Mouse (Mus musculus) hindbrain, embryonic 10.5 days (tissue): ENCODE measurements at regions not wholly inside any gene's neighbourhood (a gene's known extent, or its start where the extent isn't known, plus 50 kb on each side); places are given as distances from the start of the nearest gene placed in this dataset.

ENCODE experiments used
- DNase-seq: peaks from one replicate; pipeline ENCODE4 v3.0.0-alpha.2; 2017; ENCODE audit warnings: low spot score
- H3K27ac ChIP-seq: fragments of 300-500 bp; sonication (generic); 2 replicates; pipeline ENCODE4 v1.5.1; 2016; ENCODE audit warnings: mild to moderate bottlenecking, moderate library complexity
- H3K27me3 ChIP-seq: fragments of 300-500 bp; sonication (generic); 2 replicates; pipeline ENCODE4 v1.6.1; 2016; ENCODE audit warnings: mild to moderate bottlenecking; ENCODE audit not compliant: poor library complexity, insufficient read depth, severe bottlenecking
- H3K36me3 ChIP-seq: fragments of 300-500 bp; sonication (generic); 2 replicates; pipeline ENCODE4 v1.6.1; 2016; ENCODE audit warnings: mild to moderate bottlenecking, moderate library complexity
- H3K4me1 ChIP-seq: fragments of 300-500 bp; sonication (generic); replicated peaks from 2 replicates; pipeline ENCODE4 v1.6.1; 2016; ENCODE audit warnings: mild to moderate bottlenecking
- H3K4me3 ChIP-seq: fragments of 300-500 bp; sonication (generic); 2 replicates; pipeline ENCODE4 v1.5.1; 2016; ENCODE audit warnings: mild to moderate bottlenecking, moderate library complexity
- H3K9me3 ChIP-seq: fragments of 300-500 bp; sonication (generic); 2 replicates; pipeline ENCODE4 v1.6.1; 2016; ENCODE audit warnings: mild to moderate bottlenecking, moderate library complexity
- WGBS: fragments of 180-500 bp; shearing (Covaris S2); methylation state at CpG from one replicate; pipeline ENCODE4 v1.1.7; 2016; 5-methylcytosine and 5-hydroxymethylcytosine counted together

- WGBS = 87% methylated on average over 5 of the region's 5 CpGs
- no peak overlapping the region for H3K27ac ChIP-seq
- no peak for DNase-seq
- H3K9me3 ChIP-seq = no peaks in the 10 kb centered on the region
- no peaks in the 10 kb centered on the region for H3K4me1 ChIP-seq
- no peak overlapping the region for H3K4me3 ChIP-seq
- H3K36me3 ChIP-seq = no peaks in the 10 kb centered on the region
- H3K27me3 ChIP-seq = no peaks in the 10 kb centered on the region
Measured at GRCm38 (mm10) chr12:5568941-5569340, 193.5 kb upstream of the Klhl29 start.

- no peak overlapping the region for H3K27ac ChIP-seq
- no peaks in the 10 kb centered on the region for H3K27me3 ChIP-seq
- 29% methylated on average over 2 of the region's 2 CpGs for WGBS
- no peak for DNase-seq
- no peaks in the 10 kb centered on the region for H3K9me3 ChIP-seq
- no peak overlapping the region for H3K4me3 ChIP-seq
- no peaks in the 10 kb centered on the region for H3K36me3 ChIP-seq
- no peaks in the 10 kb centered on the region for H3K4me1 ChIP-seq
Measured at GRCm38 (mm10) chr12:5566231-5566630, 190.7 kb upstream of the Klhl29 start.

- H3K9me3 ChIP-seq = no peaks in the 10 kb centered on the region
- H3K4me3 ChIP-seq = no peak overlapping the region
- 76% methylated on average over 4 of the region's 4 CpGs for WGBS
- H3K27ac ChIP-seq = no peak overlapping the region
- no peak for DNase-seq
- 0 out of 2 replicates have a peak, but pooled peaks cover 6% of the 10 kb centered on the region for H3K27me3 ChIP-seq
- H3K36me3 ChIP-seq = no peaks in the 10 kb centered on the region
- H3K4me1 ChIP-seq = peaks cover 10% of the 10 kb centered on the region
Measured at GRCm38 (mm10) chr12:5552607-5553006, 177.1 kb upstream of the Klhl29 start.

- no peaks in the 10 kb centered on the region for H3K9me3 ChIP-seq
- no peak overlapping the region for H3K27ac ChIP-seq
- peaks cover 10% of the 10 kb centered on the region for H3K4me1 ChIP-seq
- DNase-seq = no peak
- 65% methylated on average over 2 of the region's 2 CpGs for WGBS
- 0 out of 2 replicates have a peak, but pooled peaks cover 6% of the 10 kb centered on the region for H3K27me3 ChIP-seq
- H3K4me3 ChIP-seq = no peak overlapping the region
- H3K36me3 ChIP-seq = no peaks in the 10 kb centered on the region
Measured at GRCm38 (mm10) chr12:5551901-5552300, 176.4 kb upstream of the Klhl29 start.

- 0 out of 2 replicates have a peak overlapping the region, but pooled peaks have one; percentile 2 for H3K27ac ChIP-seq
- peaks cover 10% of the 10 kb centered on the region for H3K4me1 ChIP-seq
- 24% methylated on average over 7 of the region's 7 CpGs for WGBS
- H3K27me3 ChIP-seq = 0 out of 2 replicates have a peak, but pooled peaks cover 6% of the 10 kb centered on the region
- no peak overlapping the region for H3K4me3 ChIP-seq
- DNase-seq = peak; percentile 36
- no peaks in the 10 kb centered on the region for H3K36me3 ChIP-seq
- no peaks in the 10 kb centered on the region for H3K9me3 ChIP-seq
Measured at GRCm38 (mm10) chr12:5549796-5550195, 174.3 kb upstream of the Klhl29 start.

- H3K4me1 ChIP-seq = peaks cover 10% of the 10 kb centered on the region
- 0 out of 2 replicates have a peak, but pooled peaks cover 6% of the 10 kb centered on the region for H3K27me3 ChIP-seq
- no peak overlapping the region for H3K27ac ChIP-seq
- no peak for DNase-seq
- H3K9me3 ChIP-seq = no peaks in the 10 kb centered on the region
- 89% methylated on average over 5 of the region's 5 CpGs for WGBS
- no peak overlapping the region for H3K4me3 ChIP-seq
- no peaks in the 10 kb centered on the region for H3K36me3 ChIP-seq
Measured at GRCm38 (mm10) chr12:5547698-5548097, 172.2 kb upstream of the Klhl29 start.

- no peak for DNase-seq
- no peak overlapping the region for H3K27ac ChIP-seq
Measured at GRCm38 (mm10) chr12:5542701-5543100, 167.2 kb upstream of the Klhl29 start.

GRCm38 (mm10) chr12:5496299-5496698 lies 120.8 kb upstream of the Klhl29 start:
- H3K4me1 ChIP-seq = no peaks in the 10 kb centered on the region
- no peaks in the 10 kb centered on the region for H3K36me3 ChIP-seq
- H3K27me3 ChIP-seq = no peaks in the 10 kb centered on the region
- no peaks in the 10 kb centered on the region for H3K9me3 ChIP-seq
- no peak for DNase-seq
- no peak overlapping the region for H3K27ac ChIP-seq
- no peak overlapping the region for H3K4me3 ChIP-seq
- 78% methylated on average over 4 of the region's 4 CpGs for WGBS

More at GRCm38 (mm10) chr12:5542701-5543100, 167.2 kb upstream of the Klhl29 start:
- Histone ChIP-seq H3K4me1 (no peaks in the 10 kb centered on the region), H3K4me3 (no peak overlapping the region), H3K27me3 (no peaks in the 10 kb centered on the region), H3K36me3 (no peaks in the 10 kb centered on the region), H3K9me3 (no peaks in the 10 kb centered on the region)

- Histone ChIP-seq H3K4me3 (no peak overlapping the region), H3K9me3 (no peaks in the 10 kb centered on the region), H3K27ac (no peak overlapping the region), H3K4me1 (no peaks in the 10 kb centered on the region), H3K27me3 (no peaks in the 10 kb centered on the region), H3K36me3 (no peaks in the 10 kb centered on the region)
- DNase-seq = no peak
- 62% methylated on average over 7 of the region's 7 CpGs for WGBS
Measured at GRCm38 (mm10) chr12:5494657-5495512, 119.4 kb upstream of the Klhl29 start.

- H3K27me3 ChIP-seq = no peaks in the 10 kb centered on the region
- 65% methylated on average over 9 of the region's 9 CpGs for WGBS
- no peaks in the 10 kb centered on the region for H3K4me1 ChIP-seq
- no peaks in the 10 kb centered on the region for H3K9me3 ChIP-seq
- no peaks in the 10 kb centered on the region for H3K36me3 ChIP-seq
- DNase-seq = no peak
- H3K4me3 ChIP-seq = no peak overlapping the region
- H3K27ac ChIP-seq = no peak overlapping the region; the same call in 1 of the 2 replicates
Measured at GRCm38 (mm10) chr12:5464250-5464899, 88.9 kb upstream of the Klhl29 start.

GRCm38 (mm10) chr12:5453157-5453556 lies 77.7 kb upstream of the Klhl29 start:
- no peaks in the 10 kb centered on the region for H3K36me3 ChIP-seq
- WGBS = 83% methylated on average over 2 of the region's 2 CpGs
- no peaks in the 10 kb centered on the region for H3K27me3 ChIP-seq
- H3K4me3 ChIP-seq = no peak overlapping the region
- H3K27ac ChIP-seq = no peak overlapping the region
- no peak for DNase-seq
- H3K9me3 ChIP-seq = no peaks in the 10 kb centered on the region
- no peaks in the 10 kb centered on the region for H3K4me1 ChIP-seq

- Histone ChIP-seq H3K36me3 (no peaks in the 10 kb centered on the region), H3K9me3 (no peaks in the 10 kb centered on the region), H3K4me3 (no peak overlapping the region), H3K27me3 (no peaks in the 10 kb centered on the region), H3K27ac (peak overlapping the region; percentile 30; the same call in 1 of the 2 replicates), H3K4me1 (peaks cover 18% of the 10 kb centered on the region)
- DNase-seq = no peak
- WGBS = 58% methylated on average over 2 of the region's 2 CpGs
Measured at GRCm38 (mm10) chr12:5443730-5444129, 68.2 kb upstream of the Klhl29 start.

GRCm38 (mm10) chr12:5443091-5443531 lies 67.6 kb upstream of the Klhl29 start:
- Histone ChIP-seq H3K27ac (peak overlapping the region; percentile 40; the same call in 1 of the 2 replicates), H3K9me3 (no peaks in the 10 kb centered on the region), H3K27me3 (no peaks in the 10 kb centered on the region), H3K4me1 (peaks cover 18% of the 10 kb centered on the region), H3K36me3 (no peaks in the 10 kb centered on the region), H3K4me3 (no peak overlapping the region)
- WGBS = 71% methylated on average over 7 of the region's 7 CpGs
- no peak for DNase-seq
